Mouse (Mus musculus): ENCODE measurements around the gene Emilin2.

DNA sequence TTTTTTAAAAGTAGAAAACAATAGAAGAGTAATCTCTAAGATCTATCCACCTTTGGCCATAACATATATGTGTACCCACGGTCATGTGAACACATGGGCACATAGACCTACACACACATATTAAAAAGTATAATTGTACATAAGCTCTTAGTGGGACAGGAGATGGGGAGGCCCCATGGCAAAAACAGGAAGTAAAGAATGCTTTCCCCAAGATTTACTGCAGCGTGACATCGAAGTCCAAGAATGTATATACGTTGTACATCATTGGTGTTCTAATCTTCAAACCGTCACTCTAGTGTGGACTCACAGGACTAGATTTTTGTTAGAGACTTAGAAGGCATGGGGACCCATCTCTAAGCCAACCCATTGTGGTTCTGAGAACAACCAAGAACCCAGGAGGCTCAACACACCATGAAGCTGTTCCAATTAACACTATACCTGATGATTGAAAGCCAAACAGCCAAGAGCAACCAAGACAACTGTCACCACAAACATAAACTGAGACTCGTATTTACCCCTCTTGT, 19.8 kb downstream of the Emilin2 start:
- TF ChIP-seq CTCF (IDR thresholded peaks at IDR 0.05; ENCODE audit: low read depth) (no peak), EP300 (IDR thresholded peaks at IDR 0.05; ENCODE audit: low read depth) (no peak)
